Mouse (Mus musculus): ENCODE data around the gene Fdps. TPM values are rescaled to one million over a fixed set of nuclear protein-coding genes. Genes with fewer than 3 reads are reported as not detected.

Gene Fdps
- polyA plus RNA-seq, 1 experiment from 2014 or later = 138 TPM

DNA sequence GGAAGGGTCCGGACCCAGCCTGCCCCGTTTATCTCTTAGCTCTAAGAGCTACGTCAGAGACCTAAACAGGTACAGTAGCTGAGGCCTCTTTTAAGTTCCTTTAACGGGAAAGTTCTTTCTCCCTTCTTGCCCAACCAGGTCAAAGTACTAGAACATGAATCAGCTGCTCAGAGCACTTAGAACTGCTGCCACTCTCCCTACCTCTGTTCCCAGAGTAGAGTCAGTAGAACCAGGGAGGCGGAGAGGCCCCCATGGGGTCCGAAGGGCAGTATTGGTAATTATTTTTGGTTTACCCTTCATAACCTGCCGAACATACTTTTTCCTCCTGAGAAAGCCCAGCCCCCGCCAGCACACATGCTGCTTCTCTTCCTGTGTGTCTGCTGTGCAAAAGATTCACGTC lies 24.4 kb downstream of the Fdps start:
- H3K27ac ChIP-seq = no peak overlapping the region

GRCm38 (mm10) chr3:89067265-89067664 lies 34.5 kb downstream of the Fdps start:
- ATAC-seq (replicated peaks; ENCODE audit: low FRiP score, low read depth) (no peak), DNase-seq (ENCODE audit: low spot score) (no peak)
- no peaks in the 10 kb centered on the region for H3K9me3 ChIP-seq (replicated peaks; ENCODE audit: low read length)
- H3K27ac ChIP-seq = no peak overlapping the region
- no peak overlapping the region for H3K9ac ChIP-seq (ENCODE audit: low read depth, low read length)
- no peak overlapping the region for H3K4me3 ChIP-seq (replicated peaks; ENCODE audit: low read depth, low read length)
- peaks cover 63% of the 10 kb centered on the region for H3K36me3 ChIP-seq (ENCODE audit: insufficient read depth, low read length)
- H3K4me2 ChIP-seq (ENCODE audit: low read length) = no peak overlapping the region
- no peaks in the 10 kb centered on the region for H3K27me3 ChIP-seq (ENCODE audit: insufficient read depth, low read length)
- no peaks in the 10 kb centered on the region for H3K4me1 ChIP-seq (replicated peaks; ENCODE audit: insufficient read depth, low read length)
- no peak for TF ChIP-seq CTCF (IDR thresholded peaks at IDR 0.05; ENCODE audit: low read depth)

More for the DNA sequence above, 24.4 kb downstream of the Fdps start:
- DNase-seq (ENCODE audit: low spot score) = no peak
- Histone ChIP-seq H3K27me3 (ENCODE audit: insufficient read depth, low read length) (no peaks in the 10 kb centered on the region), H3K4me3 (replicated peaks; ENCODE audit: low read depth, low read length) (no peak overlapping the region), H3K9me3 (replicated peaks; ENCODE audit: low read length) (no peaks in the 10 kb centered on the region), H3K4me1 (replicated peaks; ENCODE audit: insufficient read depth, low read length) (no peaks in the 10 kb centered on the region), H3K4me2 (ENCODE audit: low read length) (no peak overlapping the region), H3K36me3 (ENCODE audit: insufficient read depth, low read length) (peaks cover 50% of the 10 kb centered on the region), H3K9ac (ENCODE audit: low read depth, low read length) (no peak overlapping the region)
- ATAC-seq (replicated peaks; ENCODE audit: low FRiP score, low read depth) = no peak
- TF ChIP-seq CTCF (IDR thresholded peaks at IDR 0.05; ENCODE audit: low read depth) = no peak
- 77% methylated on average over 9 of the region's 9 CpGs for WGBS

GRCm38 (mm10) chr3:89061696-89062095 lies 40.1 kb downstream of the Fdps start:
- Histone ChIP-seq H3K27me3 (ENCODE audit: insufficient read depth, low read length) (no peaks in the 10 kb centered on the region), H3K4me1 (replicated peaks; ENCODE audit: insufficient read depth, low read length) (no peaks in the 10 kb centered on the region), H3K9ac (ENCODE audit: low read depth, low read length) (no peak overlapping the region), H3K9me3 (replicated peaks; ENCODE audit: low read length) (no peaks in the 10 kb centered on the region), H3K36me3 (ENCODE audit: insufficient read depth, low read length) (peaks cover 41% of the 10 kb centered on the region), H3K4me2 (ENCODE audit: low read length) (no peak overlapping the region), H3K27ac (no peak overlapping the region), H3K4me3 (replicated peaks; ENCODE audit: low read depth, low read length) (no peak overlapping the region)
- ATAC-seq (replicated peaks; ENCODE audit: low FRiP score, low read depth) (no peak), DNase-seq (ENCODE audit: low spot score) (no peak)
- no peak for TF ChIP-seq CTCF (IDR thresholded peaks at IDR 0.05; ENCODE audit: low read depth)
- 86% methylated on average over 3 of the region's 3 CpGs for WGBS

DNA sequence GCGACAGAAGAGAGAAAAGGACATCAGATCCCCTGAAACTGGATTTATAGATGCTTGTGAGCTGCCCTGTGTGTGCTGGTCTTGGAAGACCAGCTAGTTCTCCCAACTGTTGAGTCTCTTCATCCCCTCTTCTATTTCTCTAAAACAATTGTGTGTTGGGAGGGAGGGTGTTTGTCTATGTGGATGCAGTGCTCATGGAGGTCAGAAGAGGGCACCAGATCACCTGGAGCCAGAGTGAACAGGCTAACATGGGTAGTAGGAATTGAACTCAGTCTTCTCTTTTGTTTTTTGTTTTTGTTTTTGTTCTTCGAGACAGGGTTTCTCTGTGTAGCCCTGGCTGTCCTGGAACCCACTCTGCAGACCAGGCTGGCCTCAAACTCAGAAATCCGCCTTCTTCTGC lies 43.0 kb downstream of the Fdps start:
- no peaks in the 10 kb centered on the region for H3K9me3 ChIP-seq (replicated peaks; ENCODE audit: low read length)
- DNase-seq (ENCODE audit: low spot score) (peak; percentile 27), ATAC-seq (replicated peaks; ENCODE audit: low FRiP score, low read depth) (no peak)
- no peaks in the 10 kb centered on the region for H3K4me1 ChIP-seq (replicated peaks; ENCODE audit: insufficient read depth, low read length)
- H3K9ac ChIP-seq (ENCODE audit: low read depth, low read length) = no peak overlapping the region
- WGBS = 84% methylated on average over 3 of the region's 3 CpGs
- H3K36me3 ChIP-seq (ENCODE audit: insufficient read depth, low read length) = peaks cover 42% of the 10 kb centered on the region
- H3K27ac ChIP-seq = no peak overlapping the region
- H3K4me3 ChIP-seq (replicated peaks; ENCODE audit: low read depth, low read length) = no peak overlapping the region
- no peaks in the 10 kb centered on the region for H3K27me3 ChIP-seq (ENCODE audit: insufficient read depth, low read length)
- peak; percentile 67 for TF ChIP-seq CTCF (IDR thresholded peaks at IDR 0.05; ENCODE audit: low read depth)
- H3K4me2 ChIP-seq (ENCODE audit: low read length) = no peak overlapping the region

DNA sequence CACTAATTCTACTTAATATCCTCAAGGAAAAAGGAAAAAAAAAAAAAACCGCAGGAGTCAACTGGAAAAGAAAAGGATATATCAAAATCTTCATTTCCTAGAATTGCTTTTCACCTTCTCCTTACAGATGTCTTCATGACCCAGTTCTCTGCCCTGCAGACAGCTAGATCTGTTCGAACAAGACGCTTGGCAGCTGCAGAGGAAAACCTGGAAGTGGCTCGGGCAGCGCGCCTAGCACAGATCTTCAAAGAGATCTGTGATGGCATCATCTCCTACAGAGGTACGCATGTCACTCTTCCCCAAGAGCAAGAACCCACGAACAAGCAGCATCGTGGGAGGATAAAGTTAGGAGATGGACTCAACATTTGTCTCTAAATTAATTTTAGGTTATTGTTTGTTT lies 43.4 kb downstream of the Fdps start:
- Histone ChIP-seq H3K9ac (ENCODE audit: low read depth, low read length) (no peak overlapping the region), H3K27ac (no peak overlapping the region), H3K9me3 (replicated peaks; ENCODE audit: low read length) (no peaks in the 10 kb centered on the region), H3K4me3 (replicated peaks; ENCODE audit: low read depth, low read length) (no peak overlapping the region), H3K4me2 (ENCODE audit: low read length) (no peak overlapping the region), H3K4me1 (replicated peaks; ENCODE audit: insufficient read depth, low read length) (no peaks in the 10 kb centered on the region), H3K36me3 (ENCODE audit: insufficient read depth, low read length) (peaks cover 39% of the 10 kb centered on the region), H3K27me3 (ENCODE audit: insufficient read depth, low read length) (no peaks in the 10 kb centered on the region)
- ATAC-seq (replicated peaks; ENCODE audit: low FRiP score, low read depth) = no peak
- no peak for DNase-seq (ENCODE audit: low spot score)
- 92% methylated on average over 9 of the region's 9 CpGs for WGBS
- no peak for TF ChIP-seq CTCF (IDR thresholded peaks at IDR 0.05; ENCODE audit: low read depth)

Other genes with a start within 250 kb of the Fdps start
- gene Msto1, start 188.0 kb downstream of the Fdps start, polyA plus RNA-seq (2015; fragmentation: Nextera tagmentation; extraction: Ambion mirVana) = 53.1 and 58.0 TPM in 2 replicates
- 13.0 and 14.2 TPM in 2 replicates for gene Ash1l, start 151.3 kb downstream of the Fdps start, polyA plus RNA-seq (2015; fragmentation: Nextera tagmentation; extraction: Ambion mirVana)
- 150 and 151 TPM in 2 replicates for gene Dap3, start 150.8 kb downstream of the Fdps start, polyA plus RNA-seq (2015; fragmentation: Nextera tagmentation; extraction: Ambion mirVana)
- gene Rusc1, start 8.6 kb downstream of the Fdps start, polyA plus RNA-seq (2015; fragmentation: Nextera tagmentation; extraction: Ambion mirVana) = 19.8 TPM in 2 replicates
- not detected in 2 replicates for gene Gm43738, start 860 bp downstream of the Fdps start, polyA plus RNA-seq (2015; fragmentation: Nextera tagmentation; extraction: Ambion mirVana)
- gene Pklr, start 34.2 kb upstream of the Fdps start, polyA plus RNA-seq (2015; fragmentation: Nextera tagmentation; extraction: Ambion mirVana) = 3.7 and 6.8 TPM in 2 replicates
- 0.71 and 0.91 TPM in 2 replicates for gene Hcn3, start 58.2 kb upstream of the Fdps start, polyA plus RNA-seq (2015; fragmentation: Nextera tagmentation; extraction: Ambion mirVana)
- gene Clk2, start 62.8 kb upstream of the Fdps start, polyA plus RNA-seq (2015; fragmentation: Nextera tagmentation; extraction: Ambion mirVana) = 16.9 and 18.8 TPM in 2 replicates
- gene Scamp3, start 75.5 kb upstream of the Fdps start, polyA plus RNA-seq (2015; fragmentation: Nextera tagmentation; extraction: Ambion mirVana) = 107 and 115 TPM in 2 replicates
- 23.5 and 24.1 TPM in 2 replicates for gene Fam189b, start 81.2 kb upstream of the Fdps start, polyA plus RNA-seq (2015; fragmentation: Nextera tagmentation; extraction: Ambion mirVana)
- 53.6 and 56.0 TPM in 2 replicates for gene Gba, start 101.0 kb upstream of the Fdps start, polyA plus RNA-seq (2015; fragmentation: Nextera tagmentation; extraction: Ambion mirVana)
- 10.4 and 12.1 TPM in 2 replicates for gene Thbs3, start 113.2 kb upstream of the Fdps start, polyA plus RNA-seq (2015; fragmentation: Nextera tagmentation; extraction: Ambion mirVana)
- gene Mtx1, start 125.1 kb upstream of the Fdps start, polyA plus RNA-seq (2015; fragmentation: Nextera tagmentation; extraction: Ambion mirVana) = 200 and 218 TPM in 2 replicates
- 42.8 and 49.5 TPM in 2 replicates for gene Muc1, start 127.1 kb upstream of the Fdps start, polyA plus RNA-seq (2015; fragmentation: Nextera tagmentation; extraction: Ambion mirVana)
- gene Krtcap2, start 144.0 kb upstream of the Fdps start, polyA plus RNA-seq (2015; fragmentation: Nextera tagmentation; extraction: Ambion mirVana) = 328 and 371 TPM in 2 replicates
- 2.7 and 3.7 TPM in 2 replicates for gene Trim46, start 144.3 kb upstream of the Fdps start, polyA plus RNA-seq (2015; fragmentation: Nextera tagmentation; extraction: Ambion mirVana)
- 148 and 182 TPM in 2 replicates for gene Dpm3, start 157.4 kb upstream of the Fdps start, polyA plus RNA-seq (2015; fragmentation: Nextera tagmentation; extraction: Ambion mirVana)
- 75.8 and 82.2 TPM in 2 replicates for gene Slc50a1, start 168.6 kb upstream of the Fdps start, polyA plus RNA-seq (2015; fragmentation: Nextera tagmentation; extraction: Ambion mirVana)
- 79.5 and 83.5 TPM in 2 replicates for gene Efna1, start 179.2 kb upstream of the Fdps start, polyA plus RNA-seq (2015; fragmentation: Nextera tagmentation; extraction: Ambion mirVana)
- 4.2 and 6.1 TPM in 2 replicates for gene Efna3, start 221.0 kb upstream of the Fdps start, polyA plus RNA-seq (2015; fragmentation: Nextera tagmentation; extraction: Ambion mirVana)
- gene Efna4, start 236.1 kb upstream of the Fdps start, polyA plus RNA-seq (2015; fragmentation: Nextera tagmentation; extraction: Ambion mirVana) = 24.4 and 25.4 TPM in 2 replicates
- 85.4 and 90.7 TPM in 2 replicates for gene Adam15, start 248.0 kb upstream of the Fdps start, polyA plus RNA-seq (2015; fragmentation: Nextera tagmentation; extraction: Ambion mirVana)

Data from kidney, postnatal 0 days (tissue).